Mouse (Mus musculus) G1E (cell line): ENCODE measurements around the gene Efl1.

Experiments used
- CTCF ChIP-seq: IDR thresholded peaks from 2 replicates; pipeline ENCODE4 v1.5.1; 2012; ENCODE audit warnings: low read depth, low read length, inconsistent platforms, mixed read lengths
- GATA1 ChIP-seq: IDR thresholded peaks from 2 replicates; pipeline ENCODE4 v1.6.1; 2012; ENCODE audit warnings: borderline replicate concordance, low read length, inconsistent platforms, mixed read lengths
- GATA2 ChIP-seq: IDR thresholded peaks from 2 replicates; pipeline ENCODE4 v1.6.1; 2012; ENCODE audit warnings: low read depth, low read length, inconsistent platforms, borderline replicate concordance
- TAL1 ChIP-seq: conservative IDR thresholded peaks from 2 replicates; pipeline ENCODE4 v1.6.1; 2012; ENCODE audit warnings: low read depth, low read length, inconsistent platforms, mixed read lengths

- no peak for TF ChIP-seq CTCF
- TF ChIP-seq GATA1 = no peak
- no peak for TF ChIP-seq TAL1
- no peak for TF ChIP-seq GATA2
These were observed 74.9 kb downstream of the Efl1 start for GRCm38 (mm10) chr7:82723151-82723871.
